40 mouse cellular contexts compared by ENCODE assay signal in genomic region chr14:34365147-34365507, GRCm38 (mm10). TPM values are rescaled to one million over a fixed set of nuclear protein-coding genes. Genes with fewer than 3 reads are reported as not detected.
"Had no signal": no experiment of that assay in that cellular context is flagged by ENCODE, and none has a peak within 500 bp of the region (broad histone marks: within the 10 kb centered on the region; RNA-seq: fewer than 3 reads in every experiment).

No protein-coding gene starts in this region.

- H3K9ac ChIP-seq: heart, embryonic 13.5 days; heart, embryonic 15.5 days; hindbrain, embryonic 13.5 days; hindbrain, embryonic 15.5 days; kidney, embryonic 15.5 days; limb, embryonic 12.5 days; liver, embryonic 13.5 days; liver, embryonic 15.5 days; liver, postnatal 0 days had no signal

- H3K27ac ChIP-seq: heart, adult 2 months; heart, embryonic 13.5 days; heart, embryonic 15.5 days; hindbrain, embryonic 13.5 days; hindbrain, postnatal 0 days; kidney, embryonic 15.5 days; kidney, postnatal 0 days; left cerebral cortex, adult 2 months; limb, embryonic 10.5 days; limb, embryonic 12.5 days; liver, embryonic 13.5 days; liver, embryonic 15.5 days had no signal

- H3K36me3 ChIP-seq: heart, embryonic 13.5 days; heart, embryonic 15.5 days; hindbrain, embryonic 13.5 days; hindbrain, embryonic 15.5 days; kidney, embryonic 15.5 days; limb, embryonic 10.5 days; limb, embryonic 12.5 days; liver, embryonic 13.5 days; liver, embryonic 15.5 days had no signal

- DNase-seq: gastrocnemius, adult 2 months; gastrocnemius, postnatal 10 days; gastrocnemius, postnatal 36 days; heart, adult 2 months; heart, postnatal 14 days; heart, postnatal 36 days; kidney, adult 11 months; kidney, adult 2 months; kidney, adult 9 months; kidney, postnatal 14 days; kidney, postnatal 36 days; layer of hippocampus, adult 9-11 months; layer of hippocampus, postnatal 36 days; liver; liver, embryonic 13.5 days; liver, postnatal 0 days had no signal

- H3K9me3 ChIP-seq: heart, embryonic 13.5 days; heart, embryonic 15.5 days; hindbrain, embryonic 13.5 days; hindbrain, embryonic 15.5 days; kidney, embryonic 15.5 days; limb, embryonic 10.5 days; limb, embryonic 12.5 days; liver, embryonic 13.5 days; liver, embryonic 15.5 days had no signal

- H3K4me3 ChIP-seq: gastrocnemius, adult 2 months; heart, adult 2 months; heart, embryonic 13.5 days; heart, embryonic 15.5 days; hindbrain, embryonic 13.5 days; hindbrain, embryonic 15.5 days; kidney, embryonic 15.5 days; left cerebral cortex, adult 2 months; limb, embryonic 10.5 days; limb, embryonic 12.5 days; liver, embryonic 13.5 days; liver, embryonic 15.5 days had no signal

- H3K27me3 ChIP-seq: hindbrain, embryonic 15.5 days; kidney, embryonic 15.5 days; liver, embryonic 13.5 days; liver, embryonic 15.5 days had no signal

RNA-seq across cellular contexts. Expression of gene Sncg, which starts 9.5 kb away (rescaled TPM):
- total RNA-seq: hematopoietic stem cell, adult 5-6 weeks had no signal

RNA-seq across cellular contexts. Expression of gene Fam25c, which starts 9.9 kb away (rescaled TPM):
- total RNA-seq: gastrocnemius, adult 2 months; gastrocnemius, postnatal 10 days; gastrocnemius, postnatal 36 days; heart, adult 2 months; heart, postnatal 14 days; heart, postnatal 36 days; hematopoietic stem cell, adult 5-6 weeks; hindbrain, postnatal 0 days; layer of hippocampus, adult 18-20 months; layer of hippocampus, adult 8-10 months; layer of hippocampus, postnatal 14 days; layer of hippocampus, postnatal 36 days; left cerebral cortex, adult 2 months; left cerebral cortex, postnatal 14 days; left cerebral cortex, postnatal 36 days had no signal
- polyA plus RNA-seq: gonadal fat pad, adult 2 months; heart, adult 2 months; heart, embryonic 11.5 days; heart, embryonic 13.5 days; heart, embryonic 15.5 days; heart, postnatal 0 days; hindbrain, embryonic 11.5 days; hindbrain, embryonic 13.5 days; hindbrain, embryonic 15.5 days; hindbrain, postnatal 0 days; intestine, embryonic 14.5 days; intestine, embryonic 16.5 days; kidney, embryonic 15.5 days; large intestine, adult 2 months; limb, embryonic 10.5 days; limb, embryonic 12.5 days; liver, embryonic 13.5 days had no signal

RNA-seq across cellular contexts. Expression of gene Mmrn2, which starts 10.1 kb away (rescaled TPM):
- total RNA-seq: hematopoietic stem cell, adult 5-6 weeks had no signal
